Mouse (Mus musculus): ENCODE measurements around the gene Actc1.

The Actc1 gene

GRCm38 (mm10) chr2:114049372-114049771, 4.0 kb downstream of the Actc1 start:
- DNase-seq (ENCODE audit: low spot score), result no peak

GRCm38 (mm10) chr2:114047960-114048611, 5.3 kb downstream of the Actc1 start:
- no peak for DNase-seq (ENCODE audit: low spot score)

- DNase-seq (ENCODE audit: low spot score), result no peak
Measured at GRCm38 (mm10) chr2:114046151-114046664, 7.1 kb downstream of the Actc1 start.

- no peak for DNase-seq (ENCODE audit: low spot score)
Measured at GRCm38 (mm10) chr2:114037926-114038325, 15.4 kb downstream of the Actc1 start.

GRCm38 (mm10) chr2:114032259-114032658, 21.1 kb downstream of the Actc1 start:
- no peak for DNase-seq (ENCODE audit: low spot score)

- no peak for DNase-seq (ENCODE audit: low spot score)
Measured at GRCm38 (mm10) chr2:114023383-114023782, 30.0 kb downstream of the Actc1 start.

- DNase-seq (ENCODE audit: low spot score), result no peak
Measured at GRCm38 (mm10) chr2:114020210-114020563, 33.2 kb downstream of the Actc1 start.

- no peak for DNase-seq (ENCODE audit: low spot score)
Measured at GRCm38 (mm10) chr2:114019474-114020209, 33.7 kb downstream of the Actc1 start.

- no peak for DNase-seq (ENCODE audit: low spot score)
Measured at GRCm38 (mm10) chr2:114018136-114018535, 35.2 kb downstream of the Actc1 start.

- DNase-seq (ENCODE audit: low spot score), result no peak
Measured at GRCm38 (mm10) chr2:114014839-114015238, 38.5 kb downstream of the Actc1 start.

GRCm38 (mm10) chr2:114013846-114014245, 39.5 kb downstream of the Actc1 start:
- no peak for DNase-seq (ENCODE audit: low spot score)

- no peak for DNase-seq (ENCODE audit: low spot score)
Measured at GRCm38 (mm10) chr2:114013295-114013771, 40.0 kb downstream of the Actc1 start, which contains the start of gene Gjd2. Gene Gjd2, minus strand, starts transcription at chr2:114013619.

GRCm38 (mm10) chr2:114012749-114013211, 40.6 kb downstream of the Actc1 start:
- DNase-seq (ENCODE audit: low spot score), result no peak

- DNase-seq (ENCODE audit: low spot score), result peak; percentile 15
Measured at GRCm38 (mm10) chr2:114011838-114012237, 41.5 kb downstream of the Actc1 start.

GRCm38 (mm10) chr2:114008321-114008720, 45.0 kb downstream of the Actc1 start:
- DNase-seq (ENCODE audit: low spot score), result no peak

GRCm38 (mm10) chr2:113997484-113997883, 55.9 kb downstream of the Actc1 start:
- DNase-seq (ENCODE audit: low spot score), result no peak
